ENCODE assay signal across 25 mouse cellular contexts in genomic region chr9:42797276-42797675, GRCm38 (mm10).
"Had no signal": no experiment of that assay in that cellular context is flagged by ENCODE, and none has a peak within 500 bp of the region (broad histone marks: within the 10 kb centered on the region; RNA-seq: fewer than 3 reads in every experiment).

No protein-coding gene starts in this region.

- H3K27ac ChIP-seq: gastrocnemius, adult 2 months; heart, embryonic 10.5 days; hindbrain, embryonic 10.5 days; hindbrain, embryonic 12.5 days; hindbrain, embryonic 14.5 days; kidney, embryonic 15.5 days; layer of hippocampus, adult 2 months; left cerebral cortex, adult 2 months; limb, embryonic 10.5 days; limb, embryonic 12.5 days; liver, embryonic 13.5 days; liver, embryonic 15.5 days had no signal

- DNase-seq: gastrocnemius, adult 2 months; gastrocnemius, postnatal 10 days; gastrocnemius, postnatal 25 days; heart, adult 18-20 months; heart, postnatal 10 days; heart, postnatal 4 days; kidney, adult 18-20 months; kidney, adult 9 months; kidney, postnatal 25 days; liver; liver, embryonic 13.5 days had no signal

- H3K4me1 ChIP-seq: liver, embryonic 13.5 days; liver, embryonic 15.5 days had no signal

- H3K36me3 ChIP-seq: heart, embryonic 10.5 days; heart, embryonic 12.5 days; hindbrain, embryonic 10.5 days; hindbrain, embryonic 12.5 days; kidney, embryonic 15.5 days; limb, embryonic 10.5 days; limb, embryonic 12.5 days; liver, embryonic 13.5 days; liver, embryonic 15.5 days had no signal

- H3K4me3 ChIP-seq: gastrocnemius, adult 2 months; heart, embryonic 10.5 days; heart, embryonic 12.5 days; hindbrain, embryonic 10.5 days; hindbrain, embryonic 12.5 days; kidney, embryonic 15.5 days; layer of hippocampus, adult 2 months; left cerebral cortex, adult 2 months; limb, embryonic 10.5 days; limb, embryonic 12.5 days; liver, embryonic 13.5 days; liver, embryonic 15.5 days had no signal

- H3K9me3 ChIP-seq: heart, embryonic 10.5 days; heart, embryonic 12.5 days; hindbrain, embryonic 10.5 days; hindbrain, embryonic 12.5 days; kidney, embryonic 15.5 days; limb, embryonic 10.5 days; limb, embryonic 12.5 days; liver, embryonic 13.5 days; liver, embryonic 15.5 days had no signal

- H3K9ac ChIP-seq: heart, embryonic 12.5 days; hindbrain, embryonic 12.5 days; hindbrain, embryonic 14.5 days; kidney, embryonic 15.5 days; limb, embryonic 12.5 days; liver, embryonic 13.5 days; liver, embryonic 15.5 days had no signal

- H3K27me3 ChIP-seq: kidney, embryonic 15.5 days; liver, embryonic 13.5 days; liver, embryonic 15.5 days had no signal

- ATAC-seq: hindbrain, embryonic 16.5 days; inflammation-experienced regulatory T-cells, adult 6 months had no signal

- H3K4me2 ChIP-seq: heart, embryonic 12.5 days; hindbrain, embryonic 12.5 days; hindbrain, embryonic 14.5 days; kidney, embryonic 15.5 days; limb, embryonic 12.5 days; liver, embryonic 11.5 days; liver, embryonic 13.5 days; liver, embryonic 15.5 days had no signal
